Comparison of ENCODE assay signal across 2 mouse cellular contexts in genomic region chr10:83524238-83524637, GRCm38 (mm10). TPM values are rescaled to one million over a fixed set of nuclear protein-coding genes. Genes with fewer than 3 reads are reported as not detected.
"Had no signal": no experiment of that assay in that cellular context is flagged by ENCODE, and none has a peak within 500 bp of the region (broad histone marks: within the 10 kb centered on the region; RNA-seq: fewer than 3 reads in every experiment).

No protein-coding gene starts in this region.

RNA-seq across cellular contexts. Expression of gene Aldh1l2, which starts 9.7 kb away (rescaled TPM):
- total RNA-seq: hematopoietic stem cell, adult 5-6 weeks had no signal
- polyA plus RNA-seq: inflammation-experienced regulatory T-cells, adult 6 months had no signal
